Mouse (Mus musculus) spleen, postnatal 10 days (tissue): ENCODE data around the gene Mfsd5.

Source experiments
- DNase-seq, 2 experiments: peaks; one replicate each; pipeline ENCODE4 v3.0.0; 2021 to 2022; ENCODE audit warnings: low spot score in 2 of 2

The Mfsd5 gene

GRCm38 (mm10) chr15:102282463-102283292 is 3.4 kb downstream of the Mfsd5 start:
- DNase-seq = no peak

GRCm38 (mm10) chr15:102283648-102284047 is 4.4 kb downstream of the Mfsd5 start:
- no peak for DNase-seq

- peak in 1 of 2 experiments; percentile 62 for DNase-seq
Observed at GRCm38 (mm10) chr15:102287395-102287794, 8.1 kb downstream of the Mfsd5 start.

- DNase-seq = peak; percentile 91 to 97
Observed at GRCm38 (mm10) chr15:102295633-102296367, 16.5 kb downstream of the Mfsd5 start, which contains the start of gene Espl1. Gene Espl1 (plus strand): TSS chr15:102296266.

GRCm38 (mm10) chr15:102296368-102297006 is 17.2 kb downstream of the Mfsd5 start:
- no peak for DNase-seq

GRCm38 (mm10) chr15:102302542-102302941 is 23.3 kb downstream of the Mfsd5 start:
- no peak for DNase-seq

- DNase-seq = no peak
Observed at GRCm38 (mm10) chr15:102308717-102309116, 29.5 kb downstream of the Mfsd5 start.

GRCm38 (mm10) chr15:102310074-102310845 is 31.0 kb downstream of the Mfsd5 start:
- no peak for DNase-seq

GRCm38 (mm10) chr15:102311489-102311888 is 32.2 kb downstream of the Mfsd5 start:
- DNase-seq = no peak

GRCm38 (mm10) chr15:102315292-102315691 is 36.0 kb downstream of the Mfsd5 start:
- no peak for DNase-seq

GRCm38 (mm10) chr15:102316263-102316662 is 37.0 kb downstream of the Mfsd5 start:
- DNase-seq = peak in 1 of 2 experiments; percentile 75

- DNase-seq = no peak
Observed at GRCm38 (mm10) chr15:102324654-102325473, 45.6 kb downstream of the Mfsd5 start.

- DNase-seq = peak; percentile 86 to 94
Observed at GRCm38 (mm10) chr15:102326022-102326576, 46.8 kb downstream of the Mfsd5 start, which contains the start of gene Pfdn5. Gene Pfdn5 (plus strand): TSS chr15:102326116.

GRCm38 (mm10) chr15:102326892-102327291 is 47.6 kb downstream of the Mfsd5 start:
- no peak for DNase-seq
